Mouse (Mus musculus) CD4-positive, CD25-positive, alpha-beta regulatory T cell, adult 2 months (primary cell): ENCODE measurements at regions not wholly inside any gene's neighbourhood (a gene's known extent, or its start where the extent isn't known, plus 50 kb on each side); places are given as distances from the start of the nearest gene placed in this dataset.
"Not testable (repeated sequence)": the region's sequence is repeated elsewhere in the genome, so short reads cannot be mapped to it uniquely, and the experiment has no call there.

Experiments
- DNase-seq: peaks from one replicate; pipeline ENCODE4 v3.0.0-alpha.2; 2012; ENCODE audit warnings: low read depth, low spot score

GRCm38 (mm10) chr1:105463819-105464614 is 107.5 kb upstream of the Rnf152 start:
- DNase-seq = no peak

- no peak for DNase-seq
These were observed 106.2 kb upstream of the Rnf152 start for GRCm38 (mm10) chr1:105462695-105463094.

- not testable (repeated sequence) for DNase-seq
These were observed 99.3 kb upstream of the Rnf152 start for GRCm38 (mm10) chr1:105455783-105456182.

- no peak for DNase-seq
These were observed 98.2 kb upstream of the Rnf152 start for GRCm38 (mm10) chr1:105454687-105455086.

GRCm38 (mm10) chr1:105446212-105446611 is 89.7 kb upstream of the Rnf152 start:
- no peak for DNase-seq

- DNase-seq = peak; percentile 17
These were observed 87.0 kb upstream of the Rnf152 start for GRCm38 (mm10) chr1:105443546-105443945.

- DNase-seq = no peak
These were observed 83.8 kb upstream of the Rnf152 start for GRCm38 (mm10) chr1:105440296-105440695.

GRCm38 (mm10) chr1:105434631-105435403 is 78.3 kb upstream of the Rnf152 start:
- peak; percentile 44 for DNase-seq

- no peak for DNase-seq
These were observed 77.4 kb upstream of the Rnf152 start for GRCm38 (mm10) chr1:105433949-105434348.

- DNase-seq = no peak
These were observed 75.3 kb upstream of the Rnf152 start for GRCm38 (mm10) chr1:105431803-105432202.

- DNase-seq = no peak
These were observed 74.2 kb upstream of the Rnf152 start for GRCm38 (mm10) chr1:105430712-105431111.

- no peak for DNase-seq
These were observed 71.7 kb upstream of the Rnf152 start for GRCm38 (mm10) chr1:105428165-105428564.

- DNase-seq = no peak
These were observed 69.6 kb upstream of the Rnf152 start for GRCm38 (mm10) chr1:105426086-105426485.

GRCm38 (mm10) chr1:105423380-105423779 is 66.9 kb upstream of the Rnf152 start:
- DNase-seq = no peak

GRCm38 (mm10) chr1:105422945-105423344 is 66.4 kb upstream of the Rnf152 start:
- DNase-seq = no peak

- DNase-seq = no peak
These were observed 64.0 kb upstream of the Rnf152 start for GRCm38 (mm10) chr1:105420374-105421046.
